Mouse (Mus musculus) megakaryocyte, embryonic 14.5 days (primary cell): ENCODE measurements around the gene Arhgap19.

Source experiments
- FLI1 ChIP-seq: IDR thresholded peaks from 2 replicates; pipeline ENCODE4 v1.6.1; 2012; ENCODE audit warnings: low read length, inconsistent platforms, mixed read lengths
- GATA1 ChIP-seq: IDR thresholded peaks from 3 replicates; pipeline ENCODE4 v1.6.1; 2012; ENCODE audit warnings: mixed read lengths, low read length, inconsistent platforms, borderline replicate concordance

GRCm38 (mm10) chr19:41725491-41725890 is 76.4 kb downstream of the Arhgap19 start:
- no peak for TF ChIP-seq GATA1
- TF ChIP-seq FLI1: no peak
